Mouse (Mus musculus): Measurements from ENCODE around the gene Scgb1b10. TPM values are rescaled to one million over a fixed set of nuclear protein-coding genes. Genes with fewer than 3 reads are reported as not detected.

The Scgb1b10 gene
- polyA plus RNA-seq (2014; fragmentation: Illumina TruSeq; extraction: RNeasy Lipid Tissue Mini Kit (QIAGEN cat#74804); ENCODE audit: low read depth, low replicate concordance): not detected

DNA sequence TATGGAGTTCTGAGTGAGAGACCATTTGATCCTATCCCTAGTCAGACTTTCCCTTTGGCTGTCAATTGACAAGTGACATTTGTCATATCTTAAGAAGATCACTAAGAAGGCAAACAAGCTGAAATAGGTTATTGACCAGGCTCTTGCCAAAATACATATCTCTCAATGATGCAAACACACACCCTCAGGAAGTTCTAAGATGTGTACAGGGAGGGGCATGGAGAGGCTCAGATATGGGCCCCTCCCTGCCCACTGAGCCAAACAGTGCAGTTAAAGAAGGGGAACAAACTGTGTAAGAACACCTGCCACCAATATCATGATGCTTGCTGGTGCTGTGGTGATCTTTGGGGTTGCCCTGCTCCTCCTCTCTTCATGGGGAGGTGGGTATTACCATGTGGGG is at the start of gene Scgb1b10:
Gene Scgb1b10 (plus strand): TSS at position 301 of the 400 bp plus-strand sequence.

Other genes starting within 250 kb of the Scgb1b10 start
- gene Scgb2b11, start 110.3 kb downstream of the Scgb1b10 start, polyA plus RNA-seq (2014; fragmentation: Illumina TruSeq; extraction: RNeasy Lipid Tissue Mini Kit (QIAGEN cat#74804); ENCODE audit: low read depth, low replicate concordance): not detected
- not detected for gene Scgb1b11, start 122.0 kb downstream of the Scgb1b10 start, polyA plus RNA-seq (2014; fragmentation: Illumina TruSeq; extraction: RNeasy Lipid Tissue Mini Kit (QIAGEN cat#74804); ENCODE audit: low read depth, low replicate concordance)
- gene Scgb2b12, start 226.4 kb downstream of the Scgb1b10 start, polyA plus RNA-seq (2014; fragmentation: Illumina TruSeq; extraction: RNeasy Lipid Tissue Mini Kit (QIAGEN cat#74804); ENCODE audit: low read depth, low replicate concordance): not detected
- not detected for gene Scgb1b12, start 233.3 kb downstream of the Scgb1b10 start, polyA plus RNA-seq (2014; fragmentation: Illumina TruSeq; extraction: RNeasy Lipid Tissue Mini Kit (QIAGEN cat#74804); ENCODE audit: low read depth, low replicate concordance)

All from adrenal gland, adult 10 weeks (tissue).